Mouse (Mus musculus) hindbrain, postnatal 0 days (tissue): ENCODE data around the gene Hdgf. TPM values are rescaled to one million over a fixed set of nuclear protein-coding genes. Genes with fewer than 3 reads are reported as not detected.

Experiments used
- ATAC-seq: fragments of 200-750 bp; cut with Nextera tagmentation; 2 replicates; pipeline ENCODE4 v1.8.0; 2017; ENCODE audit warnings: mild to moderate bottlenecking, moderate TSS enrichment, moderate library complexity
- DNase-seq: peaks from one replicate; pipeline ENCODE4 v3.0.0-alpha.2; 2015; ENCODE audit warnings: low spot score
- H3K27ac ChIP-seq: fragments of 300-500 bp; sonication (generic); 2 replicates; pipeline ENCODE4 v1.5.1; 2014; ENCODE audit warnings: mild to moderate bottlenecking
- H3K27me3 ChIP-seq: fragments of 300-500 bp; sonication (generic); 2 replicates; pipeline ENCODE4 v1.6.1; 2014; ENCODE audit warnings: low read length, mixed read lengths; ENCODE audit not compliant: insufficient read depth
- H3K36me3 ChIP-seq: fragments of 300-500 bp; sonication (generic); 2 replicates; pipeline ENCODE4 v1.6.1; 2014; ENCODE audit warnings: low read length, mixed read lengths; ENCODE audit not compliant: insufficient read depth
- H3K4me1 ChIP-seq: fragments of 300-500 bp; sonication (generic); 2 replicates; pipeline ENCODE4 v1.6.1; 2014; ENCODE audit warnings: antibody characterized with exemption, low read length, mixed read lengths; ENCODE audit not compliant: insufficient read depth
- H3K4me2 ChIP-seq: fragments of 300-500 bp; sonication (generic); 2 replicates; pipeline ENCODE4 v1.6.1; 2014; ENCODE audit warnings: low read depth, mild to moderate bottlenecking, low read length, moderate library complexity, mixed read lengths
- H3K4me3 ChIP-seq: fragments of 300-500 bp; sonication (generic); 2 replicates; pipeline ENCODE4 v1.5.1; 2014; ENCODE audit warnings: low read length
- H3K9ac ChIP-seq: fragments of 300-500 bp; sonication (generic); replicated peaks from 2 replicates; pipeline ENCODE4 v1.6.1; 2014; ENCODE audit warnings: mild to moderate bottlenecking, low read length, moderate library complexity, mixed read lengths
- H3K9me3 ChIP-seq: fragments of 300-500 bp; sonication (generic); 2 replicates; pipeline ENCODE4 v1.6.1; 2016; ENCODE audit warnings: low read length, mixed read lengths
- CTCF ChIP-seq: IDR thresholded peaks from 2 replicates; pipeline ENCODE4 v1.5.1; 2016; ENCODE audit warnings: antibody characterized with exemption, control low read depth, low read depth
- WGBS: fragments of 180-500 bp; shearing (Covaris S2); extraction: QIAGEN DNeasy Blood & Tissue Kit; methylation state at CpG from one replicate; pipeline ENCODE4 v1.1.7; 2014; 5-methylcytosine and 5-hydroxymethylcytosine counted together
- polyA plus RNA-seq: library from polyadenylated mRNA; unstranded; fragments of >200 nt; fragmentation: Nextera tagmentation; extraction: Ambion mirVana; gene quantifications from 2 replicates; pipeline ENCODE4 v1.2.1, GENCODE M21; 2015
- total RNA-seq: library from RNA; depleted of rRNA; stranded (reverse); fragments of >200 nt; gene quantifications from 2 replicates; pipeline ENCODE4 v1.2.3, GENCODE M21; 2014; rRNA removed

Gene Hdgf
- total and polyA plus RNA-seq, 2 experiments from 2014 or later, result 82.1 to 145 TPM

DNA sequence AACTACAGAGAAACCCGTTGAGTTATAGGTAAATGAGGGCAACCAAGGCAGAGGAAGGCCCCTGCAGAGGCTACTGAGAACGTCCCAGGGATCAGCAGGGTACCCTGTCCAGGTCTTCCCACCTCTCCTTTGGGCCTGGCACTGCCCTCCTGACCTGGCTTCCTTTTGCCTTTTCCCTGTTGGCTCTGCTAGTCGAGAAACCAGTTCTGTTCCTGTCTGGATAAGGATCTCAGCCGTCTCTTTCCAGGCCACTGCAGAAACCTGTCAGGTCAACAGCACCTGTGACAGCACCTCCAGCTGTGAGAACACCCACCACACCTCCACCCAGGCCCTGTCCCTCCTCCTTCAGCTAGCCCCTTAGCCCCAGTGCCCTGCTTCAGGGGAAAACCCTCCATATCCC, 52.4 kb downstream of the Hdgf start:
- H3K9me3 ChIP-seq, result no peaks in the 10 kb centered on the region
- H3K4me2 ChIP-seq, result no peak overlapping the region
- TF ChIP-seq CTCF, result no peak
- ATAC-seq (no peak), DNase-seq (no peak)
- no peak overlapping the region for H3K4me3 ChIP-seq
- no peak overlapping the region for H3K27ac ChIP-seq
- H3K4me1 ChIP-seq, result peaks cover 6% of the 10 kb centered on the region
- no peaks in the 10 kb centered on the region for H3K27me3 ChIP-seq
- 16% methylated on average over 4 of the region's 4 CpGs for WGBS
- H3K9ac ChIP-seq, result no peak overlapping the region
- H3K36me3 ChIP-seq, result no peaks in the 10 kb centered on the region

GRCm38 (mm10) chr3:87958967-87959366, 52.8 kb downstream of the Hdgf start:
- Histone ChIP-seq H3K9ac (no peak overlapping the region), H3K4me3 (no peak overlapping the region), H3K4me2 (no peak overlapping the region), H3K4me1 (peaks cover 6% of the 10 kb centered on the region), H3K36me3 (no peaks in the 10 kb centered on the region), H3K27me3 (no peaks in the 10 kb centered on the region), H3K9me3 (no peaks in the 10 kb centered on the region), H3K27ac (no peak overlapping the region)
- no peak for DNase-seq
- WGBS, result 24% methylated on average over 1 of the region's 1 CpGs
- ATAC-seq, result no peak
- no peak for TF ChIP-seq CTCF

- Histone ChIP-seq H3K9ac (no peak overlapping the region), H3K27me3 (no peaks in the 10 kb centered on the region), H3K4me3 (no peak overlapping the region), H3K36me3 (no peaks in the 10 kb centered on the region), H3K4me1 (peaks cover 6% of the 10 kb centered on the region), H3K27ac (no peak overlapping the region), H3K9me3 (no peaks in the 10 kb centered on the region), H3K4me2 (no peak overlapping the region)
- DNase-seq (no peak), ATAC-seq (no peak)
- TF ChIP-seq CTCF, result no peak
- WGBS, result 48% methylated on average over 7 of the region's 7 CpGs
Observed at GRCm38 (mm10) chr3:87959371-87959770, 53.2 kb downstream of the Hdgf start.

- no peaks in the 10 kb centered on the region for H3K36me3 ChIP-seq
- WGBS, result 8% methylated on average over 10 of the region's 10 CpGs
- DNase-seq (no peak), ATAC-seq (no peak)
- no peaks in the 10 kb centered on the region for H3K9me3 ChIP-seq
- H3K27me3 ChIP-seq, result no peaks in the 10 kb centered on the region
- H3K4me2 ChIP-seq, result peak overlapping the region; percentile 91
- no peak for TF ChIP-seq CTCF
- H3K9ac ChIP-seq, result peak overlapping the region; percentile 61
- peaks cover 6% of the 10 kb centered on the region for H3K4me1 ChIP-seq
- H3K4me3 ChIP-seq, result peak overlapping the region; percentile 49
- peak overlapping the region; percentile 61; the same call in 1 of the 2 replicates for H3K27ac ChIP-seq
Observed at GRCm38 (mm10) chr3:87960191-87960585, 54.1 kb downstream of the Hdgf start.

- Histone ChIP-seq H3K4me3 (peak overlapping the region; percentile 49), H3K9me3 (no peaks in the 10 kb centered on the region), H3K4me2 (peak overlapping the region; percentile 91), H3K27me3 (no peaks in the 10 kb centered on the region), H3K9ac (peak overlapping the region; percentile 61), H3K27ac (peak overlapping the region; percentile 61; the same call in 1 of the 2 replicates), H3K36me3 (no peaks in the 10 kb centered on the region), H3K4me1 (peaks cover 6% of the 10 kb centered on the region)
- ATAC-seq, result peak; percentile 98
- under 1% methylated on average over 27 of the region's 27 CpGs for WGBS
- peak; percentile 96 for TF ChIP-seq CTCF
- DNase-seq, result peak; percentile 96
Observed at GRCm38 (mm10) chr3:87960586-87961191, 54.6 kb downstream of the Hdgf start.

Other genes with a start within 250 kb of the Hdgf start
- 0.40 and 4.4 TPM in 2 replicates for gene Lrrc71, start 157.7 kb upstream of the Hdgf start, total RNA-seq
- gene Lrrc71, start 157.7 kb upstream of the Hdgf start, polyA plus RNA-seq, result 0.77 and 1.2 TPM in 2 replicates
- gene Ntrk1, start 111.2 kb upstream of the Hdgf start, total RNA-seq, result 3.2 and 4.8 TPM in 2 replicates
- 5.2 and 5.4 TPM in 2 replicates for gene Ntrk1, start 111.2 kb upstream of the Hdgf start, polyA plus RNA-seq
- 0.78 and 0.90 TPM in 2 replicates for gene Insrr, start 109.4 kb upstream of the Hdgf start, total RNA-seq
- gene Insrr, start 109.4 kb upstream of the Hdgf start, polyA plus RNA-seq, result 0.33 and 0.44 TPM in 2 replicates
- 19.4 and 22.7 TPM in 2 replicates for gene Pear1, start 82.0 kb upstream of the Hdgf start, total RNA-seq
- gene Pear1, start 82.0 kb upstream of the Hdgf start, polyA plus RNA-seq, result 6.4 and 7.4 TPM in 2 replicates
- gene Sh2d2a, start 59.6 kb upstream of the Hdgf start, total RNA-seq, result not detected in 2 replicates
- gene Sh2d2a, start 59.6 kb upstream of the Hdgf start, polyA plus RNA-seq, result not detected in 2 replicates
- 93.8 and 97.8 TPM in 2 replicates for gene Prcc, start 20.7 kb upstream of the Hdgf start, total RNA-seq
- gene Prcc, start 20.7 kb upstream of the Hdgf start, polyA plus RNA-seq, result 20.8 and 20.9 TPM in 2 replicates
- gene Mrpl24, start 13.2 kb downstream of the Hdgf start, total RNA-seq, result 32.1 and 43.2 TPM in 2 replicates
- 44.6 and 50.3 TPM in 2 replicates for gene Mrpl24, start 13.2 kb downstream of the Hdgf start, polyA plus RNA-seq
- gene Isg20l2, start 24.0 kb downstream of the Hdgf start, total RNA-seq, result 23.8 and 26.2 TPM in 2 replicates
- 19.1 and 20.1 TPM in 2 replicates for gene Isg20l2, start 24.0 kb downstream of the Hdgf start, polyA plus RNA-seq
- 19.4 and 36.4 TPM in 2 replicates for gene Rrnad1, start 24.4 kb downstream of the Hdgf start, total RNA-seq
- 18.1 and 19.3 TPM in 2 replicates for gene Rrnad1, start 24.4 kb downstream of the Hdgf start, polyA plus RNA-seq
- gene Crabp2, start 42.3 kb downstream of the Hdgf start, total RNA-seq, result 9.8 and 28.6 TPM in 2 replicates
- gene Crabp2, start 42.3 kb downstream of the Hdgf start, polyA plus RNA-seq, result 44.5 and 46.3 TPM in 2 replicates
- gene Nes, start 64.8 kb downstream of the Hdgf start, total RNA-seq, result 37.2 and 40.0 TPM in 2 replicates
- 14.9 and 15.7 TPM in 2 replicates for gene Nes, start 64.8 kb downstream of the Hdgf start, polyA plus RNA-seq
- 318 and 347 TPM in 2 replicates for gene Bcan, start 93.9 kb downstream of the Hdgf start, total RNA-seq
- 229 and 237 TPM in 2 replicates for gene Bcan, start 93.9 kb downstream of the Hdgf start, polyA plus RNA-seq
- 0.47 and 0.50 TPM in 2 replicates for gene Hapln2, start 121.3 kb downstream of the Hdgf start, total RNA-seq
- 1.2 and 1.5 TPM in 2 replicates for gene Hapln2, start 121.3 kb downstream of the Hdgf start, polyA plus RNA-seq
- 6.3 and 9.0 TPM in 2 replicates for gene Gpatch4, start 136.8 kb downstream of the Hdgf start, total RNA-seq
- 31.7 and 33.5 TPM in 2 replicates for gene Gpatch4, start 136.8 kb downstream of the Hdgf start, polyA plus RNA-seq
- 87.7 and 90.0 TPM in 2 replicates for gene Naxe, start 152.2 kb downstream of the Hdgf start, total RNA-seq
- gene Naxe, start 152.2 kb downstream of the Hdgf start, polyA plus RNA-seq, result 172 and 174 TPM in 2 replicates
- not detected in 2 replicates for gene Ttc24, start 172.0 kb downstream of the Hdgf start, total RNA-seq
- gene Ttc24, start 172.0 kb downstream of the Hdgf start, polyA plus RNA-seq, result not detected in 2 replicates
- gene Iqgap3, start 175.7 kb downstream of the Hdgf start, total RNA-seq, result 8.0 and 9.6 TPM in 2 replicates
- 2.9 and 3.6 TPM in 2 replicates for gene Iqgap3, start 175.7 kb downstream of the Hdgf start, polyA plus RNA-seq
- gene Mef2d, start 236.1 kb downstream of the Hdgf start, total RNA-seq, result 44.0 and 50.3 TPM in 2 replicates
- gene Mef2d, start 236.1 kb downstream of the Hdgf start, polyA plus RNA-seq, result 13.4 and 19.2 TPM in 2 replicates